Mouse (Mus musculus) liver, adult 2 months (tissue): Measurements from ENCODE around the gene Gigyf2.

Experiments used
- CTCF ChIP-seq: fragments of 200-500 bp; IDR thresholded peaks from 2 replicates; pipeline ENCODE4 v1.5.1; 2011; ENCODE audit warnings: low read depth, low read length, control low read depth
- POLR2A ChIP-seq: fragments of 200-500 bp; IDR thresholded peaks from 2 replicates; pipeline ENCODE4 v1.6.1; 2011; ENCODE audit warnings: low read length, control low read depth; ENCODE audit not compliant: insufficient read depth; ENCODE audit errors: extremely low read depth

DNA sequence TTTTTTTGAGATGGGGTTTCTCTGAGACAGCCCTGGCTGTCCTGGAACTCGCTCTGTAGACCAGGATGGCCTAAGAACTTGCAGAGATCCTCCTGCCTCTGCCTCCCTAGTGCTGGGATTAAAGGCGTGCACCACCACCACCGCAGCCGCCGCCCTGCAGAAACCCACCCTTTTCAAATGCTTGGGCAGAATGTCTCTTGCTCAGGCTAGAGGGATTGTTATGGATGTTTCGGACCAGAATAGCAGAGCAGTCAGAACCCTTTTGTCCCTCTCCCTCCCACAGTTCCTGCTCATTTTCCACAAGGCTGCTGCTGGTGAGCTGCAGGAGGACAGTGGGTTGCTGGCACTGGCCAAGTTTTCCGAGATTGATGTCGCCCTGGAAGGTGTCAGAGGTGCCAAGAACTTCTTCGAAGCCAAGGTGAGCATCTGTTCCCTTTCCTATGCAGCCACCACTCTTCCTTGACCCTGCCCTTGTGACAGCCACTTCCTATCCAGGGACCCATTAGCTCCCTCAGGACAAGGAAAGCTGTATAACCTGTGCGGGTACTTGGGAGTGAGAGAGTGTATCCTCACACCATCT is 29.4 kb upstream of the Gigyf2 start:
- TF ChIP-seq POLR2A = no peak
- no peak for TF ChIP-seq CTCF
